Mouse (Mus musculus) limb, embryonic 14.5 days (tissue): ENCODE measurements around the gene Mark4. TPM values are rescaled to one million over a fixed set of nuclear protein-coding genes. Genes with fewer than 3 reads are reported as not detected.

Experiments
- ATAC-seq: fragments of 200-750 bp; cut with Nextera tagmentation; 2 replicates; pipeline ENCODE4 v1.8.0; 2017; ENCODE audit warnings: low read depth, moderate number of reproducible peaks, moderate TSS enrichment; ENCODE audit not compliant: low FRiP score
- DNase-seq: peaks from one replicate; pipeline ENCODE4 v3.0.0-alpha.2; 2015; ENCODE audit warnings: low spot score
- H3K27ac ChIP-seq: fragments of 300-500 bp; sonication (generic); replicated peaks from 2 replicates; pipeline ENCODE4 v1.5.1; 2014; ENCODE audit warnings: low read depth, mild to moderate bottlenecking, low read length, moderate library complexity, mixed read lengths
- H3K27me3 ChIP-seq: fragments of 300-500 bp; sonication (generic); 2 replicates; pipeline ENCODE4 v1.6.1; 2014; ENCODE audit warnings: low read length, mixed read lengths; ENCODE audit not compliant: control insufficient read depth, insufficient read depth
- H3K36me3 ChIP-seq: fragments of 300-500 bp; sonication (generic); 2 replicates; pipeline ENCODE4 v1.6.1; 2014; ENCODE audit warnings: mild to moderate bottlenecking, low read length, moderate library complexity, mixed read lengths; ENCODE audit not compliant: control insufficient read depth, insufficient read depth
- H3K4me1 ChIP-seq: fragments of 300-500 bp; sonication (generic); 2 replicates; pipeline ENCODE4 v1.6.1; 2014; ENCODE audit warnings: antibody characterized with exemption, low read length, mixed read lengths; ENCODE audit not compliant: control insufficient read depth, insufficient read depth
- H3K4me2 ChIP-seq: fragments of 300-500 bp; sonication (generic); replicated peaks from 2 replicates; pipeline ENCODE4 v1.6.1; 2014; ENCODE audit warnings: low read depth, mild to moderate bottlenecking, low read length, moderate library complexity; ENCODE audit not compliant: severe bottlenecking
- H3K4me3 ChIP-seq: fragments of 300-500 bp; sonication (generic); replicated peaks from 2 replicates; pipeline ENCODE4 v1.5.1; 2014; ENCODE audit warnings: low read length
- H3K9ac ChIP-seq: fragments of 300-500 bp; sonication (generic); 2 replicates; pipeline ENCODE4 v1.6.1; 2014; ENCODE audit warnings: mild to moderate bottlenecking, low read depth, low read length, moderate library complexity; ENCODE audit not compliant: severe bottlenecking
- H3K9me3 ChIP-seq: fragments of 300-500 bp; sonication (generic); 2 replicates; pipeline ENCODE4 v1.6.1; 2016; ENCODE audit warnings: low read length; ENCODE audit not compliant: control insufficient read depth
- POLR2A ChIP-seq: fragments of 200-500 bp; IDR thresholded peaks from 2 replicates; pipeline ENCODE4 v1.8.0; 2012; ENCODE audit warnings: inconsistent platforms, mild to moderate bottlenecking, moderate library complexity, borderline replicate concordance; ENCODE audit not compliant: insufficient read depth, insufficient read length; ENCODE audit errors: extremely low read depth
- WGBS: fragments of 180-500 bp; shearing (Covaris S2); extraction: QIAGEN DNeasy Blood & Tissue Kit; methylation state at CpG from one replicate; pipeline ENCODE4 v1.1.7; 2014; 5-methylcytosine and 5-hydroxymethylcytosine counted together
- polyA plus RNA-seq, 2 experiments: library from polyadenylated mRNA; depleted of rRNA in 1 of 2; stranded (reverse) in 1 of 2; unstranded in 1 of 2; fragments of >200 nt; fragmentation: Nextera tagmentation in 1 of 2; extraction: Ambion mirVana in 1 of 2; gene quantifications; 2 replicates each; pipeline versions ENCODE4 v1.2.1 to v1.2.3; 2012 to 2014

Gene Mark4
- polyA plus RNA-seq, 2 experiments = 11.5 to 34.8 TPM

GRCm38 (mm10) chr7:19402535-19403112, 56.0 kb downstream of the Mark4 start:
- 86% methylated on average over 9 of the region's 9 CpGs for WGBS
- DNase-seq (no peak), ATAC-seq (no peak)
- Histone ChIP-seq H3K4me3 (no peak overlapping the region), H3K27me3 (peaks cover 32% of the 10 kb centered on the region), H3K27ac (no peak overlapping the region), H3K4me1 (no peaks in the 10 kb centered on the region; the same call in 1 of the 2 replicates), H3K4me2 (no peak overlapping the region), H3K9ac (no peak overlapping the region), H3K9me3 (peaks cover 6% of the 10 kb centered on the region), H3K36me3 (no peaks in the 10 kb centered on the region)
- TF ChIP-seq POLR2A = no peak

GRCm38 (mm10) chr7:19400946-19401345, 57.7 kb downstream of the Mark4 start:
- Histone ChIP-seq H3K4me2 (no peak overlapping the region), H3K9ac (no peak overlapping the region), H3K4me1 (no peaks in the 10 kb centered on the region; the same call in 1 of the 2 replicates), H3K27ac (no peak overlapping the region), H3K4me3 (no peak overlapping the region), H3K27me3 (peaks cover 32% of the 10 kb centered on the region), H3K9me3 (peaks cover 6% of the 10 kb centered on the region), H3K36me3 (no peaks in the 10 kb centered on the region)
- DNase-seq (no peak), ATAC-seq (no peak)
- no peak for TF ChIP-seq POLR2A
- WGBS = 80% methylated on average over 4 of the region's 4 CpGs

- WGBS = 2% methylated on average over 27 of the region's 27 CpGs
- peaks cover 12% of the 10 kb centered on the region for H3K36me3 ChIP-seq
- H3K27ac ChIP-seq = no peak overlapping the region
- H3K4me1 ChIP-seq = no peaks in the 10 kb centered on the region; the same call in 1 of the 2 replicates
- peak overlapping the region; percentile 26 for H3K4me3 ChIP-seq
- ATAC-seq (0 out of 2 replicates have a peak, but pooled peaks have one; percentile 18), DNase-seq (no peak)
- peak overlapping the region; percentile 45; the same call in 1 of the 2 replicates for H3K9ac ChIP-seq
- no peak for TF ChIP-seq POLR2A
- H3K4me2 ChIP-seq = peak overlapping the region; percentile 52
- peaks cover 6% of the 10 kb centered on the region for H3K9me3 ChIP-seq
- peaks cover 25% of the 10 kb centered on the region for H3K27me3 ChIP-seq
Observed at GRCm38 (mm10) chr7:19399496-19400280, 58.9 kb downstream of the Mark4 start.

GRCm38 (mm10) chr7:19394484-19394883, 64.1 kb downstream of the Mark4 start:
- H3K9ac ChIP-seq = no peak overlapping the region
- no peak overlapping the region for H3K27ac ChIP-seq
- H3K4me2 ChIP-seq = no peak overlapping the region
- 86% methylated on average over 8 of the region's 8 CpGs for WGBS
- H3K27me3 ChIP-seq = no peaks in the 10 kb centered on the region
- DNase-seq = no peak
- no peaks in the 10 kb centered on the region for H3K9me3 ChIP-seq
- H3K4me3 ChIP-seq = no peak overlapping the region
- TF ChIP-seq POLR2A = no peak
- no peaks in the 10 kb centered on the region; the same call in 1 of the 2 replicates for H3K4me1 ChIP-seq
- no peak for ATAC-seq
- H3K36me3 ChIP-seq = peaks cover 63% of the 10 kb centered on the region

GRCm38 (mm10) chr7:19388699-19389413, 69.8 kb downstream of the Mark4 start:
- 87% methylated on average over 9 of the region's 10 CpGs for WGBS
- no peak overlapping the region for H3K4me2 ChIP-seq
- peak; percentile 32; the same call in 1 of the 2 replicates for ATAC-seq
- no peaks in the 10 kb centered on the region for H3K4me1 ChIP-seq
- no peak for TF ChIP-seq POLR2A
- H3K36me3 ChIP-seq = peaks cover 96% of the 10 kb centered on the region
- H3K4me3 ChIP-seq = no peak overlapping the region
- H3K9ac ChIP-seq = no peak overlapping the region
- H3K9me3 ChIP-seq = no peaks in the 10 kb centered on the region
- peak; percentile 20 for DNase-seq
- H3K27me3 ChIP-seq = no peaks in the 10 kb centered on the region
- no peak overlapping the region for H3K27ac ChIP-seq
